Mouse (Mus musculus): Measurements from ENCODE around the gene Prss29. TPM values are rescaled to one million over a fixed set of nuclear protein-coding genes. Genes with fewer than 3 reads are reported as not detected.

Gene Prss29
- not detected in 4 replicates for total RNA-seq (2023; ENCODE audit: inconsistent age)

GRCm38 (mm10) chr17:25318354-25318753 lies at the start of gene Prss29:
Gene Prss29 (plus strand): TSS chr17:25318654.

DNA sequence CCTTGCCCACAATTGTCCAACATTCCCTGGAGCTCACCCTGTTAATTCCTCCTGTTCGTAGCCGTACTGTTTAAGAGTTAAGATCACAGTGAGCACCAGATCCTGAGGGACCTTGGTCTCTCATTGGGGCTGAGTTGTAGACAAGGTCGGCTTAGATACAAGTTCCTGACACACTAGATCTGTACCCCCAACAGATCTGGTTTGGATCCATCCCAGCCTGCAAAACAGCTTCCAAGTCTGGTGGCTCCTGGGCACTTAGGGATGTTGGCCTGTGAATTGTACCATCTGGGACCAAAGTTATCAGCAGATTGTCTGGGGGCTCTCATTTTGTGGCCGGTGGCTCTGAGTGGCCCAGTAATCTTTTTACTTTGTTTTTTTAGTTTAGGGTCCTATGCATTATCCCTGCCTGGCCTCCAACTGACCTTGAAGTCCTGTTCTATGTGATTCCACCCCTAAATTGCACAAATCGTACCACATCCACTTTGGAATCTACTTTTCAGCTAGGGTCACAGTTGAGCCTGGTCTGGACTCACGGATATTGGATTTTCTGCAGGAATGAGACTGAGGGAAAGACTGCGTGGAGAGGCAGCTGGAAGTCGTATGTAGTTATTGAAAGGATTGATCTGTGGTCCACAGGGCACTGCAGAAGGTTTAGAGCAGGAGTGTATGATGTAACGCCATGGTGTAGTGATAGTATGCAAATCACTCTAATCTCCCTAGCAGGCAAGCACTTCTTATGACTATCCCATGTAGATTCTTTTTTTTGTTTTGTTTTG lies 43.7 kb upstream of the Prss29 start, which contains the start of gene Ube2i:
Gene Ube2i (minus strand): TSS at position 52 of the 776 bp plus-strand sequence.

DNA sequence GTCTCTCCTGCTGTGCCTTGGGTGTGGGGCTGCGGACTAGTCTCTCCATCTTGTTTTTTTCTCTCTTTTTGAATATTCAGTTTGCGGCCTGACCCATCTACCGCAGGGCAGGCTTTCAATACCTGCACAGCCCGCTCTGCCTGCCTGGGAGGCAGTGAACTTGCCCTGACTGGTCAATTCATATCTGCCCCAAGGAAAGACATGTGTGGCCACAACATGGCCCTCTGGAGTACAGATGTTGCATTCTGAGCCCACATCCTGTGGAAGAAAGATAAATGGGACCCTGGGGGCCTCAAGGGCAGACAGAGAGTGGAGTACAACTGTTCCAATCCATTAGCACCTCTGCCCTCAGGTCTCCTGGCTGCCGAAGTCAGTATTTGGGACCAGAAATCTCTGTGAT lies 20.4 kb upstream of the Prss29 start, which contains the start of gene Prss34:
Gene Prss34 (plus strand): TSS at position 301 of the 400 bp plus-strand sequence.

GRCm38 (mm10) chr17:25308346-25308745 lies 10.1 kb upstream of the Prss29 start, which contains the start of gene Prss28:
Gene Prss28 (plus strand): TSS chr17:25308646.

DNA sequence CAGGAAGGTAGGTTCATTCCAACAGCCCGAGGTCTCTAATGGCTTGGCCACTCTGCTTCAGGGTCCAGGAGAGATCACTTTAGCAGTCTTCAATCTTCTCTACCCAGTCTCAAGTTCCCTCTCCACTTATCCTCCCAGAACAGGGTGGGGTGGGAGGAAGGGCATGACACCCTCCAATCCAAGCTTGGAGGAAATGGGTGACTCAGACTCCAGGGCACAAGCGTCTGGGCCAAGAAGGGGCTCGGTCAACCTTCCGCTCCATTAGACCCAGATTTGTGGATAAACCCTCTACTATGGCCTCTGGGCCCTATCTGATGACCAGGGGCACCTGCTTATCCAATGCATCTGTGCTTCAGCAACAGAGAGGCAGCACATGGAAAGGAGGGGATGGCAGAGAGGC lies 27.0 kb downstream of the Prss29 start, which contains the start of gene Tpsab1:
Gene Tpsab1 (minus strand): TSS at position 101 of the 400 bp plus-strand sequence.

GRCm38 (mm10) chr17:25366005-25366404 lies 47.6 kb downstream of the Prss29 start, which contains the start of gene Tpsb2:
Gene Tpsb2 (plus strand): TSS chr17:25366305.

DNA sequence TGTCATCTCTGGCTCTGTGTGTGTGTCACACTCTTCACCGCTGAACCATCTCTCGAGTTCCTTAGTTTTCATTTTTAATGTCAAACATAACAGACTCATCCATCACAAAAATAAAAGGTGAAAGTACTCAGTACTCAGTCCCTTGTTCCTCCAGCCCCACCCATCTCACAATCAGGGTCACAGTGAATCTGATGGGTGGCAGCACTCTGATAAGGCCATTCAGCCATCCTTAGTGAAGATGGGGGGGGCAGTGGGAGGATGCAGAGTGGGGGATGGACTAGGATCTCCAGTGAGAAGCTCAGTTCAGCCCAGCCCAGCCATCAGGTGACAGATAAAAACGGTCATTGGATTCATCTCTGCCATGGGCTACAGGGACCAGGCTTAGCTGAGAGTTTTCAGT lies 50.5 kb downstream of the Prss29 start, which contains the start of gene Tpsg1:
Gene Tpsg1 (plus strand): TSS at position 301 of the 400 bp plus-strand sequence.

Other genes with a start within 250 kb of the Prss29 start
- gene Tmem204, start 235.1 kb upstream of the Prss29 start, total RNA-seq (2023; ENCODE audit: inconsistent age) = not detected in 4 replicates
- gene Telo2, start 202.7 kb upstream of the Prss29 start, total RNA-seq (2023; ENCODE audit: inconsistent age) = 30.5 to 38.6 TPM (median 33.5 TPM) in 4 replicates
- not detected in 4 replicates for gene Ptx4, start 197.9 kb upstream of the Prss29 start, total RNA-seq (2023; ENCODE audit: inconsistent age)
- gene Clcn7, start 185.3 kb upstream of the Prss29 start, total RNA-seq (2023; ENCODE audit: inconsistent age) = 41.6 to 51.0 TPM (median 43.7 TPM) in 4 replicates
- gene Ccdc154, start 156.2 kb upstream of the Prss29 start, total RNA-seq (2023; ENCODE audit: inconsistent age) = 0.29 to 0.42 TPM (median 0.36 TPM) in 3 of 4 replicates, not detected in the other
- gene Gm38655, start 143.2 kb upstream of the Prss29 start, total RNA-seq (2023; ENCODE audit: inconsistent age) = not detected in 4 replicates
- 14.1 to 16.3 TPM (median 14.7 TPM) in 4 replicates for gene BC003965, start 134.1 kb upstream of the Prss29 start, total RNA-seq (2023; ENCODE audit: inconsistent age)
- gene Unkl, start 130.3 kb upstream of the Prss29 start, total RNA-seq (2023; ENCODE audit: inconsistent age) = 34.3 to 40.5 TPM (median 35.6 TPM) in 4 replicates
- gene Gnptg, start 78.5 kb upstream of the Prss29 start, total RNA-seq (2023; ENCODE audit: inconsistent age) = 23.3 to 29.1 TPM (median 27.6 TPM) in 4 replicates
- 14.8 to 19.8 TPM (median 15.4 TPM) in 4 replicates for gene Tsr3, start 78.5 kb upstream of the Prss29 start, total RNA-seq (2023; ENCODE audit: inconsistent age)
- 0.54 to 2.4 TPM (median 1.2 TPM) in 4 replicates for gene Baiap3, start 62.3 kb upstream of the Prss29 start, total RNA-seq (2023; ENCODE audit: inconsistent age)
- 423 to 464 TPM (median 442 TPM) in 4 replicates for gene Ube2i, start 44.0 kb upstream of the Prss29 start, total RNA-seq (2023; ENCODE audit: inconsistent age)
- not detected in 4 replicates for gene Prss34, start 20.3 kb upstream of the Prss29 start, total RNA-seq (2023; ENCODE audit: inconsistent age)
- gene Prss28, start 10.0 kb upstream of the Prss29 start, total RNA-seq (2023; ENCODE audit: inconsistent age) = not detected in 4 replicates
- gene Tpsab1, start 26.9 kb downstream of the Prss29 start, total RNA-seq (2023; ENCODE audit: inconsistent age) = not detected in 4 replicates
- not detected in 4 replicates for gene Tpsb2, start 47.7 kb downstream of the Prss29 start, total RNA-seq (2023; ENCODE audit: inconsistent age)
- not detected in 4 replicates for gene Tpsg1, start 50.6 kb downstream of the Prss29 start, total RNA-seq (2023; ENCODE audit: inconsistent age)
- gene Cacna1h, start 115.1 kb downstream of the Prss29 start, total RNA-seq (2023; ENCODE audit: inconsistent age) = 5.3 to 10.7 TPM (median 7.8 TPM) in 4 replicates
- not detected in 4 replicates for gene Tekt4, start 136.0 kb downstream of the Prss29 start, total RNA-seq (2023; ENCODE audit: inconsistent age)
- not detected in 4 replicates for gene Sstr5, start 178.6 kb downstream of the Prss29 start, total RNA-seq (2023; ENCODE audit: inconsistent age)

Data from B cell, adult (primary cell).